Mouse (Mus musculus) heart, adult 2 months (tissue): ENCODE results near the gene Phyhd1.

Experiments used
- CTCF ChIP-seq: fragments of 200-600 bp; IDR thresholded peaks from 2 replicates; pipeline ENCODE4 v1.8.1; 2022; ENCODE audit warnings: antibody characterized with exemption, mild to moderate bottlenecking, moderate library complexity
- POLR2A ChIP-seq: fragments of 200-500 bp; IDR thresholded peaks from 2 replicates; pipeline ENCODE4 v1.6.1; 2011; ENCODE audit warnings: mild to moderate bottlenecking, low read depth, low read length, control low read depth; ENCODE audit not compliant: insufficient read depth

GRCm38 (mm10) chr2:30259131-30260064 is 6.6 kb upstream of the Phyhd1 start:
- TF ChIP-seq CTCF (no peak), POLR2A (no peak)
